Mouse (Mus musculus) intestine, embryonic 15.5 days (tissue): Measurements from ENCODE around the gene Mrpl38. TPM values are rescaled to one million over a fixed set of nuclear protein-coding genes. Genes with fewer than 3 reads are reported as not detected.
"Not testable (repeated sequence)": the region's sequence is repeated elsewhere in the genome, so short reads cannot be mapped to it uniquely, and the experiment has no call there.

Experiments
- ATAC-seq: fragments of 200-750 bp; cut with Nextera tagmentation; 2 replicates; pipeline ENCODE4 v1.8.0; 2017; ENCODE audit warnings: moderate TSS enrichment, moderate library complexity
- H3K27ac ChIP-seq: fragments of 300-500 bp; sonication (generic); 2 replicates; pipeline ENCODE4 v1.5.1; 2015; ENCODE audit warnings: mild to moderate bottlenecking, inconsistent platforms
- H3K27me3 ChIP-seq: fragments of 300-500 bp; sonication (generic); replicated peaks from 2 replicates; pipeline ENCODE4 v1.6.1; 2015; ENCODE audit warnings: inconsistent platforms
- H3K36me3 ChIP-seq: fragments of 300-500 bp; sonication (generic); 2 replicates; pipeline ENCODE4 v1.6.1; 2015; ENCODE audit warnings: inconsistent platforms
- H3K4me1 ChIP-seq: fragments of 300-500 bp; sonication (generic); replicated peaks from 2 replicates; pipeline ENCODE4 v1.6.1; 2015; ENCODE audit warnings: inconsistent platforms
- H3K4me2 ChIP-seq: fragments of 300-500 bp; sonication (generic); replicated peaks from 2 replicates; pipeline ENCODE4 v1.6.1; 2015; ENCODE audit warnings: mild to moderate bottlenecking, inconsistent platforms
- H3K4me3 ChIP-seq: fragments of 300-500 bp; sonication (generic); replicated peaks from 2 replicates; pipeline ENCODE4 v1.5.1; 2015; ENCODE audit warnings: inconsistent platforms
- H3K9ac ChIP-seq: fragments of 300-500 bp; sonication (generic); 2 replicates; pipeline ENCODE4 v1.6.1; 2015; ENCODE audit warnings: inconsistent platforms
- H3K9me3 ChIP-seq: fragments of 300-500 bp; sonication (generic); 2 replicates; pipeline ENCODE4 v1.6.1; 2016; ENCODE audit warnings: inconsistent platforms
- WGBS: fragments of 180-500 bp; shearing (Covaris S2); methylation state at CpG from one replicate; pipeline ENCODE4 v1.1.7; 2015; 5-methylcytosine and 5-hydroxymethylcytosine counted together
- polyA plus RNA-seq: library from polyadenylated mRNA; unstranded; fragments of >200 nt; fragmentation: Nextera tagmentation; extraction: Ambion mirVana; gene quantifications from 2 replicates; pipeline ENCODE4 v1.2.1, GENCODE M21; 2015

Gene Mrpl38
- polyA plus RNA-seq, 1 experiment from 2014 or later, result 109 TPM

- not testable (repeated sequence) for H3K9ac ChIP-seq, ATAC-seq, H3K4me2 ChIP-seq, H3K27me3 ChIP-seq, H3K4me1 ChIP-seq, H3K27ac ChIP-seq, H3K4me3 ChIP-seq, H3K9me3 ChIP-seq
- peaks cover 17% of the 10 kb centered on the region for H3K36me3 ChIP-seq
- WGBS, result 93% methylated on average over 8 of the region's 8 CpGs
Observed at GRCm38 (mm10) chr11:116121731-116122245, 16.9 kb downstream of the Mrpl38 start.

- H3K27ac ChIP-seq, result no peak overlapping the region
- H3K9ac ChIP-seq, result no peak overlapping the region
- no peaks in the 10 kb centered on the region for H3K27me3 ChIP-seq
- H3K9me3 ChIP-seq, result no peaks in the 10 kb centered on the region
- no peak overlapping the region for H3K4me3 ChIP-seq
- no peak for ATAC-seq
- no peaks in the 10 kb centered on the region for H3K4me1 ChIP-seq
- H3K4me2 ChIP-seq, result no peak overlapping the region
- H3K36me3 ChIP-seq, result no peaks in the 10 kb centered on the region
Observed at GRCm38 (mm10) chr11:116117819-116118218, 20.8 kb downstream of the Mrpl38 start.

GRCm38 (mm10) chr11:116117241-116117640, 21.4 kb downstream of the Mrpl38 start:
- no peak for ATAC-seq
- H3K4me1 ChIP-seq, result no peaks in the 10 kb centered on the region
- no peak overlapping the region for H3K4me3 ChIP-seq

DNA sequence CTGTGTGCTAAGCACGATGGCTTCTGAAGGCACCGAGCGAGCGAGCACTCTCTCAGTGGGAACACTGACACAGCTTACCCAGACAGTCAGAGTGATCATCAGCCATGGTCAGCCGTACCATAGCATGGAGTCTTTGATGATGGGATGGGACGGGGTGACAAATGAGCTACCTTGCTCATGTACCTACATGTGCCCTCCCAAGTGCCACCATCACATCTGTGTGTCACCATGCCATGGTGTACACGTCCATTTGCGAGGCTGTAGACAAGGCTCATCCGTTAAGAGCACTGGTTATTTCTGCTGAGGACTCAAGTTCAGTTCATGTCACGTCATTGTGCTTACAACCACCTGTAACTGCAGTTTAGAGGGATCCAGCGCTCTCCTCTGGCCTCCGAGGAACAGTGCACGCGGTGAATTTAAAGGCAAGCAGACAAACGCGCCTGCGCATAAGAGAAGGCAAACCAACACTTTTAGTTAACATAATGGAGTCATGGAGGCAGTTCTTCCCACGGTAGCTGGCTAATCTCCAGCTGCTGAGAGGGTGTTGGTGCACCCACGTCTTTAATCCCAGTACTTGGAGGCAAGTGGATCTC, 27.0 kb downstream of the Mrpl38 start:
- no peak overlapping the region for H3K4me2 ChIP-seq
- no peak for ATAC-seq
- no peaks in the 10 kb centered on the region for H3K9me3 ChIP-seq
- H3K9ac ChIP-seq, result no peak overlapping the region
- H3K36me3 ChIP-seq, result no peaks in the 10 kb centered on the region
- H3K4me3 ChIP-seq, result no peak overlapping the region
- 90% methylated on average over 19 of the region's 19 CpGs for WGBS
- peaks cover 37% of the 10 kb centered on the region for H3K4me1 ChIP-seq
- no peak overlapping the region for H3K27ac ChIP-seq
- H3K27me3 ChIP-seq, result peaks cover 41% of the 10 kb centered on the region

More at GRCm38 (mm10) chr11:116117241-116117640, 21.4 kb downstream of the Mrpl38 start:
- Histone ChIP-seq H3K4me2 (no peak overlapping the region), H3K27me3 (no peaks in the 10 kb centered on the region), H3K27ac (no peak overlapping the region), H3K9ac (no peak overlapping the region), H3K9me3 (no peaks in the 10 kb centered on the region), H3K36me3 (no peaks in the 10 kb centered on the region)
- 71% methylated on average over 12 of the region's 12 CpGs for WGBS

- H3K9ac ChIP-seq, result no peak overlapping the region
- 81% methylated on average over 4 of the region's 4 CpGs for WGBS
- H3K27ac ChIP-seq, result no peak overlapping the region
- H3K4me1 ChIP-seq, result peaks cover 44% of the 10 kb centered on the region
- ATAC-seq, result no peak
- no peaks in the 10 kb centered on the region for H3K36me3 ChIP-seq
- peaks cover 41% of the 10 kb centered on the region for H3K27me3 ChIP-seq
- H3K4me3 ChIP-seq, result no peak overlapping the region
- no peaks in the 10 kb centered on the region for H3K9me3 ChIP-seq
- no peak overlapping the region for H3K4me2 ChIP-seq
Observed at GRCm38 (mm10) chr11:116111067-116111466, 27.6 kb downstream of the Mrpl38 start.

DNA sequence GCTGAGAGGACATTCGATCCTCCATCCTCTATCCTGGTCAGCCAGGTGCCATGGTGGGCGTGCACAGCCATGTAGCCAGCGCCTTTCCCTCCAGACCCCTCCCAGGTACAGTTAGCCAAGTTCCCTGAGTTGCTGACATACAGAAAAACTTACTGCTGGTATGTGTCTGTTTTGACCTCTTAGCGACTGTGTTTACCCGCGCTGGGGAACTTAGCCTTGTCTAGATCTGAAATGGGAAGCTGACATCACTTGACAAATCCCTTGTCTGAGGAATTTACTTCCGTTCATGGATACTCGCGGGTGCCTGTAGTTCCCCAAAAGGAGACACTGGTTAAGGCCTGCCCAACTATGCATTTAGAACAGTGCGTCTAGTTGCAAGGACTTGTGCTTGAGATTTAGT, 28.1 kb downstream of the Mrpl38 start:
- peak overlapping the region; percentile 56 for H3K4me3 ChIP-seq
- peak overlapping the region; percentile 57 for H3K9ac ChIP-seq
- H3K27ac ChIP-seq, result 0 out of 2 replicates have a peak overlapping the region, but pooled peaks have one; percentile 48
- peaks cover 41% of the 10 kb centered on the region for H3K27me3 ChIP-seq
- 18% methylated on average over 10 of the region's 10 CpGs for WGBS
- peak overlapping the region; percentile 88 for H3K4me2 ChIP-seq
- no peaks in the 10 kb centered on the region for H3K9me3 ChIP-seq
- peaks cover 47% of the 10 kb centered on the region for H3K4me1 ChIP-seq
- no peaks in the 10 kb centered on the region for H3K36me3 ChIP-seq
- ATAC-seq, result no peak

DNA sequence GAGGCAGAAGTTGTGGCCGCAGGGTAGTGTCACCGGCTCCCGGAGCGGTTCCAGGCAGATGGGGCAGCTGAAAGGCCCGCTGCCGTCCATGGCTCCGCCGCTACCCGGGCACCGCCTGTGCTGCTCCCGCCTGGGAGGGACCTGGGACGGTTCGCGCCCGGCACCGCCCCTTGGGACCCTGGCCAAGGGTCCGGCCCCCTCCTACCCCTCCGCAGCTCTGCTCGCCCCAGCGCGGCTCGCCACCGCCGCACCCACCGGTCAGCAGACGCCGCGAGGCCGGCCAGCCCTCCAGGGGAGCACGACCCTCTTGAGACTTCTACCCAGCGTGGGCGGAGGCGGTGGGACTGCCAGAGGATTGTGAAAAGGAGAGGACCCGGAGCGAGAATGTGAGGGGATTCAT, 28.5 kb downstream of the Mrpl38 start:
- H3K4me2 ChIP-seq, result peak overlapping the region; percentile 88
- no peaks in the 10 kb centered on the region for H3K36me3 ChIP-seq
- H3K9ac ChIP-seq, result peak overlapping the region; percentile 57
- WGBS, result under 1% methylated on average over 35 of the region's 35 CpGs
- H3K9me3 ChIP-seq, result no peaks in the 10 kb centered on the region
- peak overlapping the region; percentile 48; the same call in 1 of the 2 replicates for H3K27ac ChIP-seq
- H3K27me3 ChIP-seq, result peaks cover 41% of the 10 kb centered on the region
- ATAC-seq, result peak; percentile 48
- peaks cover 47% of the 10 kb centered on the region for H3K4me1 ChIP-seq
- H3K4me3 ChIP-seq, result peak overlapping the region; percentile 56

DNA sequence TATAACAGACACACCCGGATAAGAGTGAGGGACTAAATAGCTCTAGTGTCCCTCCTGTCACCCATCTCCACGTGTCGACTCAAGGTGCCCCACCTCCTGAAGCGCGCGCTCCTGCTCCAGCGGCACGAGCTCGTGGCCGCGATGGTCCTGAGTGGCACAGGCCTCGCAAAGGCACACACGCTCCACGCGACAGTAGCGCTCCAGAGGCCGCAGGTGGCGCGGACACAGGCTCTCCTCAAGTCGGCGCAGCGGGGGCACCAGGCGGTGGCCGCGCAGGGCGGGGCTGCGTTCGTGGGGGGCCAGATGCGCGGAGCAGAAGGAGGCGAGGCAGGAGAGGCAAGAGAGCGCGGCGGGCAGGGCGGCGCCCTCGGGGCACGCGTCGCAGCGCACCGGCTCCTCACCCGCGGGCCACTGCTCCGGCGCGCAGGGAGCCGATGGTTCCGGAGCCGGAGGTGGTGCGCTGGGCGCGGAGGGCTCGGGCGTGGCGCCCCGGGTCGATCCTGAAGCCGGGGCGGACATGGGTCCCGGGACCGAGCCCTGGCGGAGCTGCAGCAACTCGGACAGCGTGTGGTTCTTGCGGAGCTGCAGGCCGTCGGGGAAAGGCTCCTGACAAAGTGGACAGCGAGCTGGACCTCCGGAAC, 29.1 kb downstream of the Mrpl38 start:
- peaks cover 49% of the 10 kb centered on the region for H3K4me1 ChIP-seq
- no peaks in the 10 kb centered on the region for H3K36me3 ChIP-seq
- peak overlapping the region; percentile 56 for H3K4me3 ChIP-seq
- peak overlapping the region; percentile 57 for H3K9ac ChIP-seq
- peak overlapping the region; percentile 48; the same call in 1 of the 2 replicates for H3K27ac ChIP-seq
- H3K9me3 ChIP-seq, result no peaks in the 10 kb centered on the region
- WGBS, result 1% methylated on average over 67 of the region's 70 CpGs
- H3K27me3 ChIP-seq, result peaks cover 41% of the 10 kb centered on the region
- H3K4me2 ChIP-seq, result peak overlapping the region; percentile 88
- peak; percentile 21; the same call in 1 of the 2 replicates for ATAC-seq

DNA sequence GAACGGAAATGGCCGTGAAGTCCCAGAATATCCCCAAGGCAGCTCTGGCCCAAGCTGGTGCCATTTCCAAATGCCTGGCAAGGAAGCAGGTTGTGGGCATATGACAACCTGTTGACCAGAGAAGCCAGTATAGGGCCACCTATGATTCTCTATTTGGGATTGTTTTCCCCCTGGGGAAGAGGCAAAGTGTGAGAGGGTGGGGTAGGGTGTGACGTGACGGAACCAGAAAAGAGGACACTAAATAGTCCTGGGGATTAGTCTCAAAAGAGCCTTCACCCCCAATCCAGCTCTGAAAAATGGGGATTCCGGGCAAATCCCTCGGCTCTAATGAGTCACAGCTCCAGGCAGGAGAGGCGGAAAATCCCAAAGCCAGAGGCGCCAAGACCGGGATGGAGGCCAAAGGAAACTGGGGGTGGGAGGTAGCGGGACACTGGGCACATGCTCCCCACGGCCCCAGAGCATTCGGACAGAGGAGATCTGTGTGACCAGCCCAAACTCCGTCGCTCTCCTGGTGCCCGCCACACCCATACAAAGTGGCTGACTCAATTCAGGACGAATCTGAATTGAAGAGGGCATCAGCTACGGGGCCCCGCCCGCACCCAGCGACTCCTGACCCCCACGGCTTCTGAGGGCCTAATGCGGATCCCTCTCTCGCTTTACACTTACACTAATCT, 30.1 kb downstream of the Mrpl38 start:
- H3K4me2 ChIP-seq, result peak overlapping the region; percentile 88
- no peaks in the 10 kb centered on the region for H3K36me3 ChIP-seq
- 15% methylated on average over 23 of the region's 23 CpGs for WGBS
- H3K27ac ChIP-seq, result 0 out of 2 replicates have a peak overlapping the region, but pooled peaks have one; percentile 13
- peaks cover 41% of the 10 kb centered on the region for H3K27me3 ChIP-seq
- no peaks in the 10 kb centered on the region for H3K9me3 ChIP-seq
- 0 out of 2 replicates have a peak overlapping the region, but pooled peaks have one; percentile 17 for H3K9ac ChIP-seq
- H3K4me1 ChIP-seq, result peaks cover 58% of the 10 kb centered on the region
- peak overlapping the region; percentile 56 for H3K4me3 ChIP-seq
- no peak for ATAC-seq

- Histone ChIP-seq H3K4me3 (peak overlapping the region; percentile 56), H3K27ac (no peak overlapping the region), H3K27me3 (peaks cover 41% of the 10 kb centered on the region), H3K9me3 (no peaks in the 10 kb centered on the region), H3K9ac (peak overlapping the region; percentile 17), H3K4me2 (peak overlapping the region; percentile 88), H3K4me1 (peaks cover 66% of the 10 kb centered on the region), H3K36me3 (no peaks in the 10 kb centered on the region)
- no peak for ATAC-seq
- WGBS, result 37% methylated on average over 19 of the region's 19 CpGs
Observed at GRCm38 (mm10) chr11:116107777-116108285, 30.8 kb downstream of the Mrpl38 start.

GRCm38 (mm10) chr11:116106963-116107776, 31.5 kb downstream of the Mrpl38 start:
- Histone ChIP-seq H3K36me3 (no peaks in the 10 kb centered on the region), H3K27ac (no peak overlapping the region), H3K4me3 (peak overlapping the region; percentile 56; the same call in 1 of the 2 replicates), H3K9me3 (no peaks in the 10 kb centered on the region), H3K27me3 (peaks cover 41% of the 10 kb centered on the region), H3K9ac (peak overlapping the region; percentile 17; the same call in 1 of the 2 replicates), H3K4me2 (peak overlapping the region; percentile 88), H3K4me1 (peaks cover 70% of the 10 kb centered on the region)
- no peak for ATAC-seq
- 46% methylated on average over 14 of the region's 14 CpGs for WGBS
